Mouse (Mus musculus) kidney, adult 9 months (tissue): Measurements from ENCODE around the gene Dclk2.

Experiments
- DNase-seq: peaks from one replicate; pipeline ENCODE4 v3.0.0; 2022

The Dclk2 gene

DNA sequence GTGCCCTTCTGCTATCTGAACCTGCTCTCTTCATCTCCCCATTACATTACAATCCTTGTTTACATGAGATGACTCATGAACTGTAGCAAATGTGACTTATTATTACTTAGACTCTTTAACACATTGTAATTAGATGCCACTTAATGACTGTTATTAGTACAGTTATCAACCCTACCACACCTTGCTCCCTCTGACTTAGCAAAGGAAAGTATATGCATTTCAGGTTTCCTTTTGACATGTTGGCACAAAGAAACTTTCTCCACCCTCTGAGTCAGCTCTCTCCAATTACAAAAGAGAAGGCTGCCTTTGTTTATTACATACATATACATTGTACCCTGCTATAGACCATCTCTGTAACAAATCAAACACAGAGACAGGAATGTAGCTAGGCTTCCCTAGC is 33.1 kb downstream of the Dclk2 start:
- DNase-seq: no peak

DNA sequence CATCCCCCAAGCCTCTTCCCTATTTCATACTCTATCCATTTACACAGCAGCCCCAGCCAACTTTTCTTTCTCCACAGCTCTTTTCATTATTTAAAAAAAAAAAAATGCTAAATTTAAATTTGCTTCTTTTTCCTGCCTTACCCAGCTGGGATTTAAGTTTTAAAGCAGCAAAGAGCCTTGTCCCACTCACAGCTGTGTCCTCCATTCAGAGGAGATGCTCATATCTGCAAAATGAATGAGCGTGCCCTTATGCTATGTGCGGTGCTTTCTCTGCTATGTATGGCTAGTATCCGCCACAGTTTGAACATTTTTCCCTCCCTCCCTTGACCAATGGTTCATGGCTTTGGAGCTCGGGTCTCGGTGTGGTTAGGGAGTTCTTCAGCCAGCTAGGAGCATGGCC is 35.5 kb downstream of the Dclk2 start:
- no peak for DNase-seq

DNA sequence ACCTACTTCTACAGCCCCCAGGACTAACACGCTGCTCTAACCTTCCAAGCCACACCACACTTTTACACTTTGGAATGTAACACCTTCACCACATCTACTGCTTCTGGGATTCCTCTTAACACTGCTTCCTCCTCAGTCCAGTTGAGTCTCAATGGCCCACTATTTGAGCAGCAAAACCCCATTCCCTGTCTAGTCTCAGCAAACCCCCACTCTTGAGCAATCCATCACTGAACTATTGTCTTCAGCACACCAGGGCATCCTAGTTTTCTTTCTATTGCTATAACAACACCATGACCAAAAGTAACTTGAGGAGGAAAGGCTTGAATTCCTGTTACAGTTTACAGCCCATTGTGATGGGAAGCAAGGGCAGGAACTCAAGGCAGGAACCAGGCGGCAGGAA is 36.2 kb downstream of the Dclk2 start:
- no peak for DNase-seq

DNA sequence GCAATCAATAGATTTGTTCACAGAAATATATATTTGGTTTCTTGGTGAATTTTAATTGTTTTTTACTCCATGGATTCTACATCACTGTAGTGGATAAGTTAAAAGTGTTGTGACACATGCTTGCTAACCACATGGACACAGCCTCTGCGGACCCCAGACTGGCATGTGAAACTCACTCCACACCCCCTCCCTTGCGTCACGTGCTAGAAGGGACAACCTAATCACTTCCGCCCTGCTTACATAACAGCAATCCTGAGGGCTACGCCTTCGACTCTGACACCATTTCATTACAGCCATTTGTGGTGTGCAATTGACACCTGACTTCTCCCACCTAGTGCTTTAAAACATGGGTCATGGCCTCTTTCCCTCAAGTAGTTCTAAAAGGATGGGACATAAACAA is 36.7 kb downstream of the Dclk2 start:
- DNase-seq: no peak

DNA sequence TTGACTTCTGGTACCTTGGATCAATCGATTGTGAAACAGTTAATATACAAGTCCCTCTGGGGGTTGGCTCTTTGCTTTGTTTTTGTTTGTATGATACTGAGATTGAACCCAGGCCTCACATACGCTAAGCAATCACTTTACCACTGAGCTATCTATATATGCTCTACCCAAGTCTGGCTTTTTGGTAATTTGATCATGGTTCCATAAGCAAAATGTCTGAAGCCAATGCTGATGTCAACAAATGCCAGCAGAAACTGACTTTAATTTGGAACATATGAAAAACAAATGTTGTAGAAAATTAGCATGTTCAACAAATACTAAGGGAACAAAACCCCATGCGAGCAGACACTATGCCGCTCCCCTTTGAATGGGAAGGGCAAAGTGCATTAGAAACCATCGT is 44.7 kb downstream of the Dclk2 start:
- no peak for DNase-seq

DNA sequence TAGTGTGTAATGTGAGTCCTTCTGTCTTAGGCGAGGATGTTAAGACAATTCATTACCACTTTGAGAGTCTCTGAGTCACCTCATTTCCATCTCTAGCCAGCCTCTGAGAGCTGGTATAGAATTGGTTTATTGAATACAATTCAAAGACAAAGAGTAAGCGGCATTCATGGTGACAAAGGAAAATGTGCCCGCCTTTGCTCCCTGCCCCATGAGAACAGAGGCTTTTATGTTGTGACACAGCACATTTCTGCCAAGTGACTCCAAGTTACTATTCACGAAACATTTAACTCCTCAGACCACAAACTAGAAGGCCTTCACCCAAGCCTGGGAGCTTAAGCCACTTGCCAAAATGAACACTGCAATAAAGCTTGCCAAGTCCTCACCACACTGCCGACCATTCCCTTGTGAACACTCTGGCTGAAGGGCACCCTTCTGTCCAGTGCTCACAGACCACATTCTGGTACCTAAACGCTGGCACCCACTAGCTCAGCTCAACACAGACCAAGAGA is 47.5 kb downstream of the Dclk2 start:
- no peak for DNase-seq

DNA sequence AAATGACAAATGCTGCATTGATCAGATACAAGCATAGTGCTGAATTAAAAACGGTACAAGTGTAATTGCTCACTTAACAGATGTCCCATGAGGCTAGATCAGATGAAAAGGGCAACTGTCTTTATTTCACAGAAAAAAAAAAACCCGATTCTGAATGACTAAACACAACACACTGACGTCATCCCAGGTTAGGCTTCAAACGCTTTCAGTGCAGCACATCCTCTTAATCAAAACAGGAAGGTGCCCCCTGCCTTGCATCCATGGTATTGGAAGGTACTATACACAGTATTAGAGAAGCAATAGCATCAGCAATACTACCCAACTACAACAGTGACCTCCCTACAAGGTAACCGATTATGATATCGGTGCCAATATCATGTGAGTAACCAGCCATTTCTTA is 49.7 kb downstream of the Dclk2 start:
- DNase-seq: no peak

DNA sequence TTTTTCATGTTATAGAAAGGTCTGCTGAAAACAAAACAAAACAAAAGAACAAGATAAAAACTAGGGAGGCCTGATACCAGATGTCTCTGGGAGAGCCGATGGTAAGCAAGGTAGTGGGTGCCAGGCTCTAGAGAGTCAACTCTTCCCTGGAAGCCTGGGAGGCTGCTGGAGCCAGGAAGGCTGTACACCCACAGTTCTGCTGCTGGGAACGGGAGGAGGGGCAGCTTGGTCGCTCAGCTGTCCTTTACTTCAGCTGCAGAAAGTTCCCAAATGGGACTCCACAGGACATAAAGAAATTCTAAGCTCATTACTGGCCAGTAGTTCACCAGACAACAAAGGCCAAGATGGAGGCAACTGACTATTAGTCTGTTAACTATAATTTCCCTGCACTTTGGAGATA is 50.2 kb downstream of the Dclk2 start:
- no peak for DNase-seq

DNA sequence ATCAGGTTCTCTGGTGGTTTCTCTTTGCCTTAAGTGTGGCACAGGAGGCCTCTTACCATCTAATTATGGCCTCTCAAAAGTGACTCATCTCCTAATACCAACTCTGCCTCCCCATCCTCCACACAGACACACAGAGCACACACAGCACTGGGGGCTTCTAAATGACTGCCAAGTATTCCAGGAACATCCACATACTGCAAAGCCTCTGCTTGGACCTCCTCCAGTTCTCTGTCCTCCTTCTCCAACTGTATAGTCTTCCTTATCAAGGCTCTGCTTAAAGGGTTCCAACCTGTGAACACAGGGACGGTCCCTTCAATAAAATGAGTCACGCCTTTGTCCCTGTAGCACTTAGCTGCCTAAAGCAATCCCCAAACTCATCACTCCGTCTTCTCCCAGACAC is 51.9 kb downstream of the Dclk2 start:
- no peak for DNase-seq

DNA sequence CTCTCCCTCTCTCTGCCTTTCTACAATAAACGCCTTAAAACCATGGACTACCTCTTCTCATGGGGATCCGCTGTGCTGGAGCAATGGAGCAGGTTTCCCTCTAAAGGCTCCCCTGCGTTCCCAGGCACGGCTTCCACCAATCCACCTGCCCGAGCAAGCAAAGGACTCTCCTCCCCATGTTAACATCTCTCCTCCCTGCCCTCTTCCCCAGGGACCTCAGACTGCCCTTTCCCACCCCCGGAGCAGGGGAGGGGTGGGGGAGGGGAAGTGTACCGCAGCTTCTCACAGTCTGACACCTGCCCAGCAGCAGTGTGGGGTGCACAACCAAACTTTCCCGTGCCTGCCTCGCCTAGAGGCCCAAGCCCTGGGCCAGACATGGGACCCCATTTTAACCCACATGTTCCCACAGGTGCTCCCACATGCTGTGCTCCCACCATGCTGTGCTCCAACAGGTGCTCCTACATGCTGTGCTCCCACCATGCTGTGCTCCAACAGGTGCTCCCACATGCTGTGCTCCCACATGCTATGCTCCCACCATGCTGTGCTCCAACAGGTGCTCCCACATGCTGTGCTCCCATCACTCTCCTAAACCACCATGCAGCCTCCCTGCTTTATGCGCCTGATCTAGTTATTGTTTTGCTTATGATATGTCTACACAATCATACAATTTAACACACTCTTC is 57.2 kb downstream of the Dclk2 start:
- DNase-seq: no peak

DNA sequence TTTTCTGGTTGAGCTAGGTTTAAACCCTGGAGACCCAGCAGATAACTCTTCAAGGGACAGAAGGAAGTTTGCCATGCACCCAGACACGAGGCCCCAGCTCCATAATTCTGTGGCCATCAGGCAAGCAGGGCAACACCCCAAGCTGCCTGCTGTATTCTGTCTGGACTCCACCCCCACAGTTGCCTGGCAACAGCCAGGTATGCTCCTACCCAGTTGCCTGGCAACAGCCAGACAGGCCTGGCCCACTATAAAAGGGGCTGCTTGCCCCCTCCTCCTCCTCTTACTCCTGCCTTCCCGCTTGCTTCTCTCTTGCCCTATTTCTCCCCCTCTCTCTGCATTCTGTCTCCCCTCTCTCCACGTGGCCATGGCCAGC is 57.7 kb downstream of the Dclk2 start:
- peak; percentile 8 for DNase-seq

DNA sequence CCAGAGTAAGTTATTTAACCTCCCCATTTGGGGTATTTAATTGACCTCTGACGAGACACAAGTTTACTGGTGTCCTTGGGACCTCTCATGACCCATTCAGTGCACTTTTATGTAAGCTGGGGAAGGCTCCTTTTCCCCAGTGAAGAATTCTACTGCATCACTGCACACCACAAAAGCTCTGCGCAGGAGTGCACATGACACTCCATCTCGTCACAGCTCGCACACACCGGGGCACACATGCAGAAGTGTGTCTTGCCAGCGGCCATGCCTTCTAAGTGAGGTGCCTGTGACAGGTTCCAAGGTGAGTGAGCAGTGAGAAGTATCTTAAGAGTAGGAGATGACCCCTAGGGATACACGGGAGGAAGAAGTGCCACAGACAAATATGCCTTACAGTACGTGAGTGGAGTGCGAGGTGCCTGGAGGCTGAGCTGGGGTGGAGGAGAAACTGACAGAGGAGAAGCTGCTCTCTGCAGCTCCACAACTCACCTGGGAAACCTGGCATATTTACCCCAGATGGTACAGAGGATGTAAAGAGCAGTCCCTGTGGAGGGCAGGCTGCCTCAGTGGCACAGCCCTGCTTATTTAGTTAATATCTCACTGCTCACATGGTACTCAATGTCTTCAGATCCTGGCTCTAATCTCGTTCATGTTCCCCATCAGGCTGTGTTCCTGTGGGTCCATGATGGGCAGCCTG is 58.3 kb downstream of the Dclk2 start:
- DNase-seq: no peak

DNA sequence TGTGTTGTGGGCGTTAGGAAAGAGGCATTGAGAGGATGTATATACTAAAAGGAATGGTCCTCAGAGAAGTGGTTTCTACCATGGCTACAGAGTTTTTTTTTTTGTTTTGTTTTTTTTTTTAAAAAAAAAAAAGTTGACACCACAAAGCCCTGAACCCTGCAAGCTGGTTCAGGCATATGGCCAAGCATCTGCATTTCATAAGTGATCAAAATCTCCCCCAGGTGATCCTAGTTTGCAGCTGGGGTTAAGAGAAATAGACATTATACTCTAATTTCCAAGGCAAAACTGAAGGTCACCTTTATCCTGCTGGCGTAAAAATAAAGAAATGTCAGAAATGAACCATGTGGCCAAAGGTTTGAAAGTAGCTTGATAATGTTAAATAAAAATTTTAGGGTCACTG is 60.9 kb downstream of the Dclk2 start:
- no peak for DNase-seq

DNA sequence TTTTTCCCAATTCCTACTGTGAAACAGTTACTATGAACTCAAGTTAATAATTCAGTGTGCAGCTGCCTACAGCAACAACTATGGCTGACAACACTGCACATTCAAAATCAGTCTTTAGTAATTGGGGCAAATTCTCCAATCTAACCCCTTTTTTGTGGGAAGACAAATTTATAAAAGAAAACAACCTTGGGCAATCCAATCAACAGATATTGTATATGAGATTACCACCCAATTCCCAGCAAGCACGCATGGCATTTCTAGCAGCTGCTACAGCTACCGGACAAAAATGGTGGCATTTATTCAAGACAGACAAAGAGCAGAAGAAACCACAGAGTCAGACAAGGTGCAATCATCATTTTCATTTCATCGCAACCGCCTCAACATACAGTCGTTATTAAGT is 62.0 kb downstream of the Dclk2 start:
- no peak for DNase-seq

DNA sequence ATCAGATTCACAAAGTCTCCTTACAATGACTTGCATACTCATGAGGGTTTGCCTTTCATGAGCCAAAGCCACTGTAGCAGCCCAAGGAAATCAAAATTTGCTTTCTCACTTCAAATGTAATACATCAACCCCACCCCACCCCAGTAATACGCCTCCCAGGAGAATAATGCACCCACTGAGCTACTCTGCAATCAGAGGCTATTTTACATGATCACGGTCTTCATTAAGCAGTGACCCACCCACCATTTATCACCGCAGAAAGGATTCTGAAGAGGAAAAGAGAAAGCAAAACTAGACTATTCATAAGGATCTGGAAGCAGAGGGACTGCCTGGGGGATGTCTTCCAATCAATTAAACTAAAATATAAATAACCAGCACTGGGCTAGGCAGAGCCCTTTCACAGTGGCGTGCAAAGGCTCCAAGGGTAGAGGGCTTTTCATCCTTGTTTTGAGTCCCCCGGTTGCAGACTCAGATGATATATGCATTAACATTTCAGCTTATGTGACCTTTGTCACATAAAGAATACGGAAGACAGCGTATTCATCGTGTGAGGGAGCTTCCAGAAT is 62.7 kb downstream of the Dclk2 start:
- no peak for DNase-seq

DNA sequence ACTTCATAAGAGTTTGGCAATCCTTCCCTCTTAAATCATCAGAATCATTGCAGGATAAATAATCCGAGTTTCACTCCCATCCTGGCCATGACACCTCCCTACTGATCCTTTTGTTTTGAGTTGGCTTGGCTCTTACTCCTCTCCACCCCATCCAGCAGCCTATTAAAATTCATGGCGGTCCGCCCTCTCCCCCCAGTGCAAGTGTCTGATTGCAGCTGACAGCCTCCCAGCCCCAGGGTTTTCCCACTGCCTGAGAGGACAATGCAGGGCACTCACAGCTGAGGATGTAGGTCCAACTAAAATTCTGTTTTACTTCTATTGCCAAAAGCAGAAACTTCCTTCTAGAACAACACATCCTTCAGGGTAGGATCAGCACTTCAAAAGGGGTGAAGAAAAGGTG is 67.8 kb downstream of the Dclk2 start:
- DNase-seq: no peak

DNA sequence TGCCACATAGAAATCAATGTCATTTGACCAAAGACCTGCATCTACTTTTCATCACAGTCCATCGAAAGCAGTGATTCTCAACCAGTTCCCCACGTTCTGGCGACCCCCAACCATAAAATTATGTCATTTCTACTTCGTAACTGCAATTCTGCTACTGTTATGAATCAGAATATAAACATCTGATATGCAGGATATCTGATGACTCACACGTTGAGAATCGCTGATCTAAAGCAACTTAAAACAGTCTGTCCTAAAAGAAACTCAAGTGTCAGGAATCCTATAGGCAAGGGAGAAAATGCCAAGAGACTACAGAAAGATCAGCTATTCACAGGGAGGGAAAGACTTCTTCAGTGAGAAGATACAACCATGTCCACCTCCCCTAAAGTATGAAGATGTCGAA is 69.5 kb downstream of the Dclk2 start:
- no peak for DNase-seq

DNA sequence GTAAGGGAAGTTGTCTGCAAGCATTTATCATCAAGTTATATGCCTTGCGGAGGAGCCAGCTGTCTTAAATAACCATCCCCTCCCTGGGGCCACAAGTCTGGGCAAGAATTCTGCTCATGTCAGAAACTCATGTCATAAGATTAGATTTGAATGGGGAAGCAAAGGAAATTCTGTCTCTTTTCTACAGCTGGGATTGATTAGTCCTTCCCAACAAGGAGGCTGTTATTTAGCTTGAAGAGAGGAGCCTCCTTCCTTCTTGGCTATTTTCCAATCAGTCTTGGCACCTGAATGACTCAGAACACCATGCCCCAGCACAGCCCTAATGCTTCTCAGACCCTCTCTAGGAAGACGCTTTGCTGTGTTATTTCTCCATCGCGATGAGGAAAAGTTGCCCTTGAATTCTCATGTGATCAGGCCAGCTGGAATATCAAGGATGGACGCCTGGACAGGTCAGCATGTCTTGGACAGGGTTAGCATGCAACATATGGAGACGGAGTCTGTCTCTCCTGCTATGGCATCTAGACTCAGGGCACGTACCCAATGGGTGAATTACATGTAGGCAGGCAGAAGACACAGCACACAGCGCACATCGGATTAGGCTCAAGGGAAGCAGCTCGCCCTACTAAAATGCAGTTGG is 70.1 kb downstream of the Dclk2 start:
- no peak for DNase-seq

DNA sequence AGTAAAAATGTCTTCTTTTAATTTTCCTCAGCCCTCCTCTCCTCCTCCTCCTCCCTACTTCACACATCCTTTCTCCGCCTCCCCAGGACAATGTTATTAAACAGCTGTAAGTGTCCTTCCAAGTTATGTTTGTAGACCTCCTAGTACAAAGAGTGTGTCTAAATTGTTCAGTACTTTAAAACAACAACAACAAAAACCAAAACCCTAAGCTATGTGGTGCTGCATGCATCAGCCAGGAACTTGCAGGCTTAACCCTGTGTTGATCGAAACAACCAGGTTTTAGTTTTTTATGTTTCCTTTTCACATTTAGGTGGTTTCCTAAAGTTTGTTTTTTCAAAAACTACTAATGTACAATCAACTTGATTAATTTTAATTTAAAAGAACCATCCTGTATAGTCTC is 71.3 kb downstream of the Dclk2 start:
- no peak for DNase-seq

DNA sequence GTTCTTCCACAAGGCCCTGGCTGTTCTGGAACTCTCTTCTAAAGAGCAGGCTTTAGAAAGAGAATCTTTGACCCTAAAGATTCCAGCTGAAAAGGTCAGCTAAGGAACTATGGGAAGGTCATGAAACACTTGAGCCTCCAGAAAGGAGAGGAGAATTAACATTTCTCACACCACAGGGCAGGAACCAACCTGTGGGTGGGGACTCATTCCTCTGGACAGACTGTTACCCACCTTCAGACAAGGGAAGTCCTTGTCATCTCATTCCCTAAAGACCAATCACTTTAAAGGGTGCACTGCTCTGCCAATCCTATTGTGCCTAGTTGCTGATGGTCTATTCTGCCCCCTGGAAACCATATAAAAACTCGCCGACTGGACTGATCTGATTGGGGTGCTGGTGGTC is 73.1 kb downstream of the Dclk2 start:
- no peak for DNase-seq

DNA sequence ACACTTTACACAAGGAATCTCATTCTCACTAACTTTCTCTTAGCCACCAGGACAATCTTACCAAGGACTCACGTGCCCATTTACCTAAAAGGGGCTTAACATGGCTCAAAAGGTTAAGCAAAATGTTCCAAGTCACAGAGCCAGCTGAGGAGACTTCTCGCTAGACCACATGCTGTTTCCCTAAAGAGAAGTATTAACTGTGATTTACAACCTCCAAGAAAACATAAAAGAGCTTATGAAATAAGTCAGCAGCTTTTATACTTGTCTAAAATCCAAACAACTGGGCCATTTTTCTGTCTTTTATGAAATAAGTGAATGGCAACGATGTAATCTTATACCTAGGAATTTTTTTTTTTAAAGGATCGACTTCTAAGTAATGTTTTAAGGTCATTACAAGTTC is 74.6 kb downstream of the Dclk2 start:
- DNase-seq: no peak

DNA sequence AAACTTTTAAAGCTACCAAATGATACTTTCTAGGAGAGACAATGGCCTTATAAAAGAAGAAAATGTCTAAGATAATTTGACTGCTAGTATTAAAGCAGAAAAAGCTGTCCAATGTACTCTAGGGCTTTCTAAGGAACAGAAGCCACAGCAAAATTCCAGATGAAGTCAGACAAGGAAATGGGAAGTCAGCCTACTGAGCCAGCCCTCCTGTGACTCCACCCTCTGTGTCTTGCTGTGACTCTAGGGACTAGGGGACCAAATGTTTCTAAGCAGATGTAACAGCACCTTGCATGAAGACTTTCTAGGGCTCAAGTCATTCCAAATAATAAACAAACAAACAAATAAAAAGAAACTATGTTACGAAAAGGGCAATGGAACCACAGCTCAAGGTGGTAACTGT is 75.1 kb downstream of the Dclk2 start:
- DNase-seq: peak; percentile 11

DNA sequence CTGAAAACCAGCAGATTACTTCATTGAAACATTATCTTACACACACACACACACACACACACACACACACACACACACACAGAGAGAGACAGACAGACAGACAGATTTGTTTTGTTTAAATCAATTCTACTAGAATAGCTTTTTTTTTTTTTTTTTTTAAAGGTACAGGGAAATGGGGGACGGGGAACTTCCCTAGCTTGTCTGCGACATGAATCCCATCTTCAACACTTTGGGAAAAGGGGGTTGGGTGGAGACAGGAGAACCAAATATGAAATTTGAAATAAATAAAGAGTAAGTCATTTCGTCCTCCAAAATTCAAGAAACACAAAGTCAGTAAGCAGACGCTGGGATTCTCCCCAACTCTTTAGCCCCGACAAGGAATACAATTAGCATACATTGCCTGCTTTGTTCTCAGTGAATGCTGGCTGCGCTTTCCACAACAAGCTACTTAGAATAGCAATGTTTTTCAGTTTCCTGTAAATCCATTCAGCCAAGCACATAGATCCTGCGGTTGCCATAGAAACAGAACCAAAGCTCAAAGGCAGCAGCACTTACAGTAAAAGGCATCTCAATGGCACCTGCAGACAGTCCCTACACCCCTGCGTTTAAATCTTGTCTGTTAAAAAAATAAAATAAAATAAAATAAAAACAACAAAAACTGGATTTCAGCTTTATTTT is 75.7 kb downstream of the Dclk2 start:
- no peak for DNase-seq

DNA sequence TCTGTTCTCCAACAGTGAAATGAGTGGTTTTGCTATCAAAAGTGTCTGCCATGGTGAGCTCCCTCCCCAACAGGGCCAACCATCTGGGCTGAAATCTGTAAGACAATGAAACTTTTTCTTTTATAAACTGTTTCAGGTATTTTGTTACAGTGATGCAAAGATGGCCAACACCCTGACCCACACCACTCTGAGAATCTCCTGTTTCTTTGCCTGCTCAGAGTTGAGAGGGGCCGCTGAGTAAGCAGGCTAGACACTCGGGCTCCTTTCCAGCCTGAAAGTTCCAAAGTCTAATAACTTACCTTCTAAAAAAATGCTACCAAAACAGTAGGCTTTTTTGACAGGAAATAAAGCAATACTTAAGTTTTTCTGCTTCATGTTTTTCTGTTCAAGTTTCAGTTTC is 78.2 kb downstream of the Dclk2 start:
- peak; percentile 67 for DNase-seq
